Mouse (Mus musculus): ENCODE results near the gene Bmp3. TPM values are rescaled to one million over a fixed set of nuclear protein-coding genes. Genes with fewer than 3 reads are reported as not detected.

The Bmp3 gene
- polyA plus RNA-seq, 1 experiment: not detected

DNA sequence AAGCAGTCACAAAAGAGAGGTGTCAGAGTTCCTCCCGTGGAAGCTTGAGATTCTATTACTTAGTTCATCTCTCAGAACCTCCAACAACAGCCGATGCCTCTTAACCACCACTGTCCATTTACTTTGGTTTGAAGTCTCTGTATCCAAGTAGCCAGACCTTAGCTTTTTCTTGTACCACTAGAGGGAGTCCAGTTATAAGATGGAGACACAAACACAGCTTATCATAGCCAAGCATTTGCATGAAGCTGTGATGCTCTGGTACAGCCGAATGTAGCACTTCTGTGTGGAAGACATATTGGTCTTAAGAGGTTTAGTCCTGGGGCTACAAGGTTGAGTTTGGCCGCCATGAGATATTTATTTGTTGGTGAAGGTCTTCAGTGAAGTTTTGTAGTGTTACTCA is 48.1 kb downstream of the Bmp3 start:
- H3K4me3 ChIP-seq (ENCODE audit: control insufficient read depth, low read depth, low read length): no peak overlapping the region
- H3K36me3 ChIP-seq (ENCODE audit: control insufficient read depth, insufficient read depth, low read length): no peaks in the 10 kb centered on the region
- H3K27me3 ChIP-seq (ENCODE audit: control insufficient read depth, insufficient read depth, low read length): no peaks in the 10 kb centered on the region
- no peaks in the 10 kb centered on the region for H3K4me1 ChIP-seq (ENCODE audit: control insufficient read depth, insufficient read depth, low read length)
- no peak overlapping the region for H3K27ac ChIP-seq (ENCODE audit: control insufficient read depth, insufficient read depth, low read depth, low read length)
- no peak for TF ChIP-seq POLR2A (IDR thresholded peaks at IDR 0.05; ENCODE audit: control insufficient read depth, low read depth, low read length)
- no peak for TF ChIP-seq CTCF (IDR thresholded peaks at IDR 0.05; ENCODE audit: control insufficient read depth, insufficient read depth, insufficient replicate concordance, low read depth, low read length)

DNA sequence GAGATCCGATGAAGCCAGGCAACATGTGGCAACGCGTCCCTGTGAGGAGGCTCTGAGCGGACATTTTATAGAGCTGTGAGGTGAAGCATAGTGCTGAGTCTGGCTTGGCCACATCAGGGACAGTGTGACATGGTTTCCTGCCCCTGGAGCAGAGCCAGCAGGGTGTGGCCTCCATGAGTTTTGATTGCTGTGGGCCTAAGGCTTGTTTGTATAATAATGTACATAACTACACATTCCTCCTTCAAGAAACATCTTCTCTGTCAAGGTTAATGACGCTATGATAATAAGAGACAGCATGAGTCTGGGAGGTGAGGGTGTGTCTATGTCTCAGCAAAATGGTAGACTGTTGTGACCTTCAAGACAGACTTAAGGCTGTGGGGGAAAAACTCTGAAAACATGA is 64.5 kb downstream of the Bmp3 start:
- H3K4me1 ChIP-seq (ENCODE audit: control insufficient read depth, insufficient read depth, low read length): no peaks in the 10 kb centered on the region
- no peak overlapping the region for H3K27ac ChIP-seq (ENCODE audit: control insufficient read depth, insufficient read depth, low read depth, low read length)
- H3K36me3 ChIP-seq (ENCODE audit: control insufficient read depth, insufficient read depth, low read length): no peaks in the 10 kb centered on the region
- TF ChIP-seq CTCF (IDR thresholded peaks at IDR 0.05; ENCODE audit: control insufficient read depth, insufficient read depth, insufficient replicate concordance, low read depth, low read length): no peak
- no peak for TF ChIP-seq POLR2A (IDR thresholded peaks at IDR 0.05; ENCODE audit: control insufficient read depth, low read depth, low read length)
- no peaks in the 10 kb centered on the region for H3K27me3 ChIP-seq (ENCODE audit: control insufficient read depth, insufficient read depth, low read length)
- H3K4me3 ChIP-seq (ENCODE audit: control insufficient read depth, low read depth, low read length): no peak overlapping the region

DNA sequence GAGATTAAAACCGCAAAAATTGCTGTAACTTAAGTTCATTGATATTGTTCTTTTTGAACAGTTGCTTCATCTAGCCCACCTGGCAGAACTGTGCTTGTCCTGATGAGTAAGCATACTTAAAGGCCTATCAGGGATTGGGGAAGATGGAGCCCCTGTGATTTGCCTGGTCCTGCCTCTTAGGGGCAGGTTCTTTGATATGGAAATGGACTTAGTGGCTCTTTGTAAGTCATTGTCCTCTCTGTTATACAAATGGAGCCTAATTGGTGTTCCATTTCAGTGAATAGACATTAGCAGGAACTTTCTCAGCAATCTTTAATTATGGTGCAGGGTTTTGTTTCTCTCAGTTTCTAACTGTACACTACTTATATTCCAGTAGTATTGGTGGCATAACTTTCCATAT is 67.4 kb downstream of the Bmp3 start:
- no peak overlapping the region for H3K4me3 ChIP-seq (ENCODE audit: control insufficient read depth, low read depth, low read length)
- no peaks in the 10 kb centered on the region for H3K36me3 ChIP-seq (ENCODE audit: control insufficient read depth, insufficient read depth, low read length)
- no peaks in the 10 kb centered on the region for H3K4me1 ChIP-seq (ENCODE audit: control insufficient read depth, insufficient read depth, low read length)
- no peaks in the 10 kb centered on the region for H3K27me3 ChIP-seq (ENCODE audit: control insufficient read depth, insufficient read depth, low read length)
- no peak overlapping the region for H3K27ac ChIP-seq (ENCODE audit: control insufficient read depth, insufficient read depth, low read depth, low read length)
- TF ChIP-seq POLR2A (IDR thresholded peaks at IDR 0.05; ENCODE audit: control insufficient read depth, low read depth, low read length) (no peak), CTCF (IDR thresholded peaks at IDR 0.05; ENCODE audit: control insufficient read depth, insufficient read depth, insufficient replicate concordance, low read depth, low read length) (no peak)

DNA sequence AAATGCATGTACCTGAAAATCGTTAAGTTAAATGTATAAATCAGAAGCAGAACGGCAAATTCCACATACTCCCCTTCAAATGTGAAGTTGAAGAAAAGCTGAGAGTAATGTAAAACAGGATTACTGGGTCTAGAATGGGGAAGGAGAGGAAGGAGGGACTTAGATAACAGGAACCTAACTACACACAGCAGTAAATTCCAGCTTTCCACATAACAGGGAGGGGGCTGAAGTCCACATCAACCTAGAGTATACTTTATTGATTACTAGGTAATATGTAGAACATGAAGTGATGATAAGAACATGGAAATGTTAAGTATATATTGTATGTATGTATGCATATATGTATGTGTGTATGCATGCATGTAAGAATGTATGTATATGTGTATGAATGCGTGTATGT is 68.7 kb downstream of the Bmp3 start:
- H3K36me3 ChIP-seq (ENCODE audit: control insufficient read depth, insufficient read depth, low read length): no peaks in the 10 kb centered on the region
- TF ChIP-seq POLR2A (IDR thresholded peaks at IDR 0.05; ENCODE audit: control insufficient read depth, low read depth, low read length): no peak
- TF ChIP-seq CTCF (IDR thresholded peaks at IDR 0.05; ENCODE audit: control insufficient read depth, insufficient read depth, insufficient replicate concordance, low read depth, low read length): no peak

More for the DNA sequence above, 68.7 kb downstream of the Bmp3 start:
- H3K27me3 ChIP-seq (ENCODE audit: control insufficient read depth, insufficient read depth, low read length): no peaks in the 10 kb centered on the region
- H3K4me1 ChIP-seq (ENCODE audit: control insufficient read depth, insufficient read depth, low read length): no peaks in the 10 kb centered on the region
- no peak overlapping the region for H3K4me3 ChIP-seq (ENCODE audit: control insufficient read depth, low read depth, low read length)
- H3K27ac ChIP-seq (ENCODE audit: control insufficient read depth, insufficient read depth, low read depth, low read length): no peak overlapping the region

Other genes with a start within 250 kb of the Bmp3 start
- gene Prkg2, start 182.9 kb downstream of the Bmp3 start, polyA plus RNA-seq (2012; rRNA removed): not detected in 2 replicates

All from testis, adult 2 months (tissue).